Mouse (Mus musculus): ENCODE measurements around the gene Hck.

Gene Hck

DNA sequence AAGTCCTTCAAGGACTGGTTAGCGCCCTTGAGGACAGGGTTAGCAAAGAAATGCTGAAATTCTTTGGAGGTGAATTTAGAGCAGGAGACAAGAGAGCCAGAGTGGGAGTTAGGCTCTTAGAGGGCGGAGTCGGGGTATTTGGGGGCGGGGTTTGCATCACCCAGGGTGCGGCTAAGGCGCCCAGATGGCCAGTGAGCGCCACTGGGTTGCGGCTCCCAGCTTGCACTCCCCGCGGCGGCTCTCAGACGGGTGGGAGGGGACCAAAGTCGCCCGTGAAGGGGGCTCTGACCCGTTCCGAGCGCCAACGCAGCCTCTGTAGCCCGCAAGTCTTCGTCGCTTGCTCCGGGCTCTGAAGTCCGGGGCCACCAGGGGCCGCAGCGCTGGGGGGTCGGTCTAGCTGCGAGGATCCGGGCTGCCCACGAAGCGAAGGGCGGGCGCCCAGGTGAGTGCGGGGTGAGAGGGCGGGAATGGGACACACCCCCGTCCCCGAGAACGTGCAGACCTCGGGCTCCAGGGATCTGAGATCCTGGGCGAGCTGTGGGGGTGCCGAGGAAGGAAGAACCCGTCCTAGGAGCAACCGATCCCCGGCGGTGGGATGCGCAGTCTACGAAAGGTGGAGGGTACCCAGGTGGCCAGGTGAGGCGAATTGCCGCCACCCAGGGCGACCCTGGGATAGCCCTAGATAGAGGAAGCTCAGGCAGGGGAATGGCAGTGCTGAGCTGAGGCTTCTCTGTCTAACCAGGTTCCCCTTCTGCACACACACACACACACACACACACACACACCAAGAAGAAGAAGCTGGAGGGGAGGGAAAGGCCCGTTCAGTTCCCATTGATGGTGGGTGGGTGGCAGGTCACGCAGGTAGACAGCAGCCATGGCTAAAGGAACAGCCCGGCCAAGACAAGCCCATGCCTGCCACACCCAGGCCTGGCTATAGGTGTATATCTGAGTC lies at the start of gene Hck:
Gene Hck (plus strand): TSS at position 156 of the 952 bp plus-strand sequence.
- in situ Hi-C loops (cut with MboI, MseI) = no loop called here

DNA sequence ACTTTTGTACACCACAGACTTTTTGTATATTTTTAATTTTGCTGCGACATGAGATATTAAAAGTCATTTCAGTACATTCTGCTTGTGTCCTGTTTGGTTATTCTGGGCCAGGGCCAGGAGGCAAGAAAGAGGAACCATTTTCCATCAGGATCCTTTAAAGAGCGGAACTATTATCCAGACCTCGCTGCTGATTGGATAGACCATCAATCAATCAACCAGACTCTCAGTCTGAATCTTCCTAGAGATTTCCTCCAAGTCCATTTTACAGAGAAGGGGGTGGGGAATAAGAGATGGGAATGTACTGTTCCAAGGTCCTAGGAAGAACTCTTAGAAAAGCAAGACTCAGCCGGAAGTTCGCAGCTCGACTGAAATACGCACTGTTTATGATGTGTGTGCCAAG lies 48.1 kb upstream of the Hck start:
- in situ Hi-C loops (cut with MboI, MseI) = no loop called here

DNA sequence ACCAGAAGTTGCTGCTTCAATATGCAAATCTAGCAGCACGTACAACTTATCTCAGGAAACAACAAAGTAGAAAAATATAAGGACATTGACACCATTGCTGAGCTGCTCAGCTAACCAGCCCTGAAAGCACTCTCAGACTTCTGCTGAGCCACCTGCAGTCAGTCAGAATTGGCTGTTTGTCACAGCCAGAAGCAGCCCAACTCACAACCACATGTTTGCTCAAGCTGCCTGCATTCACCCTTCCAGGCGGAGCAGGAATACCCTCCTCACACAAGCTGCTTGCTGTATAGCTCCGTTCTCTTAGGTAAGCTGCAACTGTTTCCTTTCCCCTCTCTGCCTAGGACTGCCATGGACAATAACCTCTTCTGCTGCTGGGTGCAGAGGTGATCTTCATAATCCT lies 44.9 kb upstream of the Hck start:
- in situ Hi-C loops (cut with MboI, MseI) = no loop called here

- in situ Hi-C loops (cut with MboI, MseI) = no loop called here
These were observed 43.9 kb upstream of the Hck start for GRCm38 (mm10) chr2:153064190-153064970.

DNA sequence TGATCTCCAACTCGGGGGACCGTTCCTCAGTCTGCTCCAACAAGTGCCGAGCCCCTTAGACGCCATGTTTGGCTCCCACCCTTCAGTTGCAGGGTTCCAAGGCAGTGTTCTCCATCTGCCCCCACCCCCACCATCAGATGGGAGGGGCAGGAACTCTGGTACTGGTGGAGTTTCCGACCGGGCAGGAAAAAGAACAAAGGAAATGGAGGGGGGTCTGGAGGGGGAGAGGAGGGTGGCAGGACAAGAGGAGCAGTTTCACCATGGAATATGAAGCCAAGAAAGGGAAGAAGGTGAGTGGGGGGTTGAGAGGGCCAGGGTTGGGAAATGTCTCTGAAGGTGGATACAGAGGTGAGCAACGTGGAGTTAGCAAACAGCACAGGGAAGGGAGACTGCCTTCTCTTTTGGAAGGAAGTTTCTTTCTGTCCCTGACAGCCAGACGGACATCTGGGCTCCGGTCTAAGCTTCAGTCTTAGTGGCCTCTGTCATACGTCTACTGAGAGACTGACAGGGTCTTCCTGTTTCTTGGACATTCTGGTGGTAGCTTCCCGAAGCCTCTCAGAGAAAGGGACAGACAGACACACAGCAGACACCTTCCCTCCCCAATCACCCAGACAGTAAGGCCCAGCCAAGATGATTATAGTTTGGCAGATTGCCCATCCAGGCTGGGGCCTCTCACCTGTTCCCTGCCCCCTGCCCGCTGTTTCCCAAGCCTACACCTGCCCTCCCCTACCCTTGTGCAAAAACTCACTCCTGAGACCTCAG lies 42.3 kb upstream of the Hck start, which contains the start of gene Ccm2l:
Gene Ccm2l (plus strand): TSS at position 209 of the 762 bp plus-strand sequence.
- in situ Hi-C loops (cut with MboI, MseI) = no loop called here

DNA sequence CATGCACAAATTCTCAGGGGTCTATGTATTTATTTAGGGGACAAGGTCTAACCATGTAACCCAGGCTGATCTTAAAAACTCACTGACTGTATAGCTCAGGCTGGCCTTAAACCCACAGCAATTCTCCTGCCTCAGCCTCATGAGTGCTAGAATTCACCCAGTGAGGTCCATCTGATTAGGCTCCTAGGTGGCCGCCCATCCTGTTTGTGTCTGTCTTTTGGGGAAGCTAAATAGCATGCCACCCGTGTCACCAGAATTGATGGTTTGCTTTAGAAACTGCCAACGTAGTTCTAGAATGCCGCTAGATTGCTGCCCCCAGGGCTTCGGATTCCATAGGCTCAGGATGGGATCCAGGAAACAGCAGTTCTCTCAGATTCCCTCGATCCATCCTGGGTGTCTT lies 41.3 kb upstream of the Hck start:
- in situ Hi-C loops (cut with MboI, MseI) = no loop called here

GRCm38 (mm10) chr2:153070762-153071490 lies 37.3 kb upstream of the Hck start:
- in situ Hi-C loops (cut with MboI, MseI) = no loop called here

GRCm38 (mm10) chr2:153071491-153072184 lies 36.6 kb upstream of the Hck start:
- in situ Hi-C loops (cut with MboI, MseI) = no loop called here

GRCm38 (mm10) chr2:153074651-153075050 lies 33.6 kb upstream of the Hck start:
- in situ Hi-C loops (cut with MboI, MseI) = no loop called here

- in situ Hi-C loops (cut with MboI, MseI) = no loop called here
These were observed 32.3 kb upstream of the Hck start for GRCm38 (mm10) chr2:153075961-153076360.

GRCm38 (mm10) chr2:153080841-153081523 lies 27.3 kb upstream of the Hck start:
- in situ Hi-C loops (cut with MboI, MseI) = loop anchor here (5.0 kb wide), 1 partner anchor 61 kb away; no protein-coding TSS in a partner anchor

GRCm38 (mm10) chr2:153081866-153082265 lies 26.4 kb upstream of the Hck start:
- in situ Hi-C loops (cut with MboI, MseI) = loop anchor here (5.0 kb wide), 1 partner anchor 60 kb away; no protein-coding TSS in a partner anchor

DNA sequence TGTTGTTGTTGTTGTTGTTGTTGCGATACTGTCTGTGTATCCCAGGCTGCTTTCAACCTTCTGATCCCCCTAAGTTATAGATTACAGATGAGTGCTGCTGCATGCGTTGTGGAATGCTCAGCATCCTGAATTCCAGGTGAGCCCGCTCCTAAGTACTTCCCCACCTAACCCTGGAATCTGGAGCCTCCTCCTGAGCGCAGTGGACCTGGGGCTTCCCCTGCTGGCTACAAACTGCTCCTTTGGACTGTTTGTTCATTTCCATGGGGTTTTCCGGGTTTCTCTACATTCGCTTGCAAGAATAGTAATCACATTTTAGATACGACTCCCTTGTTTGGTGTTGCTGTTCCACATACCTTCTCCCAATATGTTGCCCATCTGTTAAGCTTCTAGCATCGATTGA lies 25.0 kb upstream of the Hck start:
- in situ Hi-C loops (cut with MboI, MseI) = loop anchor here (5.0 kb wide), 1 partner anchor 59 kb away; no protein-coding TSS in a partner anchor

DNA sequence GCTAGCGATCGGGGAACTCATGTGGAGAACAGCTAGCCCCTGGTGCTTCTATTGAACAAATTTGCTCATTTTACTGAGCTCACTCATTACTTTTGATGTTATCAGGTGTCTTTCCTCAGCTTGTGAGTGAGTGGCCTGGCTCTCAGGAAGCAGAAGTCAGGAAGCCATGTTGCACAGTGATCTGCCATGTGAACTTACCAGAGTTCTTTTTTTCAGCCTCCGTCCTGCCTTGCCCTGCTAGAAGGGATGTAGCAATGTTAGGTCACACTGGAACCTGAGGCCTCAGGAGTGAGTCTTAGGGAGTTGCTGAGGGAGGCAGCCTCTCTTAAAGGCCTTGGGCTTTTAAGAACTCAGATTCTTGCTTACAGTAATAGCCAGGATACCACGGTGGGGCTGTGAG lies 24.4 kb upstream of the Hck start:
- in situ Hi-C loops (cut with MboI, MseI) = loop anchor here (5.0 kb wide), 1 partner anchor 58 kb away; no protein-coding TSS in a partner anchor

GRCm38 (mm10) chr2:153084261-153084976 lies 23.8 kb upstream of the Hck start:
- in situ Hi-C loops (cut with MboI, MseI) = loop anchor here (5.0 kb wide), 1 partner anchor 58 kb away; no protein-coding TSS in a partner anchor

- in situ Hi-C loops (cut with MboI, MseI) = no loop called here
These were observed 22.7 kb upstream of the Hck start for GRCm38 (mm10) chr2:153085556-153085955.

GRCm38 (mm10) chr2:153086166-153086565 lies 22.1 kb upstream of the Hck start:
- in situ Hi-C loops (cut with MboI, MseI) = no loop called here

- in situ Hi-C loops (cut with MboI, MseI) = no loop called here
These were observed 21.2 kb upstream of the Hck start for GRCm38 (mm10) chr2:153087091-153087490.

DNA sequence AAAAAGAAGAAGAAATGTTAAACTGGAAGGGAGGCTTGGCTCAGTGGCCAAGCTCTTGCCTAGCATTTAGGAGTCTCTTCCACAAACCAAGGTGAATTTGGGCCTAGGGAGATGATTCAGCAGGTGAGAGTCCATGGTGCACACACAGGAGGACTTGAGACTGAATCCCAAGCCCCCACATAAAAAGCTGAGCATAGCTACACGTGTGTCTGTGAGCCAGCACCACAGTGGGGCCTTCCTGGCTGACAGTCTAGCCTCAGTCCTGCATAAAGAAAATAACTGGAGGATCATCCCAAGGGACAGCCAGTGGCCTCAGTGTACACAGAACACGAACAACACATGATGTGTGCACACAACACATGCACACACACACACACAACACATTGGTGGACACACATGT lies 19.0 kb upstream of the Hck start:
- in situ Hi-C loops (cut with MboI, MseI) = no loop called here

All from T-helper 2 cell (primary cell).